In genomic region chr14:59072323-59073039, GRCm38 (mm10) we compare ENCODE assay signal across 12 mouse cellular contexts.
"Had no signal": no experiment of that assay in that cellular context is flagged by ENCODE, and none has a peak within 500 bp of the region (broad histone marks: within the 10 kb centered on the region; RNA-seq: fewer than 3 reads in every experiment).

No protein-coding gene starts in this region.

- H3K4me3 ChIP-seq: limb, embryonic 15.5 days; liver, embryonic 12.5 days; midbrain, embryonic 10.5 days; neural tube, embryonic 12.5 days had no signal

- H3K4me2 ChIP-seq: limb, embryonic 15.5 days; liver, embryonic 12.5 days; lung, embryonic 14.5 days; neural tube, embryonic 12.5 days had no signal

- DNase-seq: lung, embryonic 14.5 days; lung, postnatal 10 days; lung, postnatal 4 days; midbrain, embryonic 14.5 days; right cerebral cortex, postnatal 14 days; thymus, postnatal 36 days had no signal

- H3K36me3 ChIP-seq: limb, embryonic 15.5 days; liver, embryonic 12.5 days; midbrain, embryonic 10.5 days; neural tube, embryonic 12.5 days had no signal

- H3K9ac ChIP-seq: limb, embryonic 15.5 days; liver, embryonic 12.5 days; lung, embryonic 14.5 days; neural tube, embryonic 12.5 days had no signal

- H3K27ac ChIP-seq: kidney, postnatal 0 days; limb, embryonic 15.5 days; liver, embryonic 12.5 days; midbrain, embryonic 10.5 days; neural tube, embryonic 12.5 days had no signal

- H3K27me3 ChIP-seq: limb, embryonic 15.5 days; neural tube, embryonic 12.5 days had no signal

- H3K4me1 ChIP-seq: liver, embryonic 12.5 days had no signal

- ATAC-seq: inflammation-experienced regulatory T-cells, adult 6 months; liver, embryonic 12.5 days had no signal

- H3K9me3 ChIP-seq: limb, embryonic 15.5 days; liver, embryonic 12.5 days; midbrain, embryonic 10.5 days; neural tube, embryonic 12.5 days had no signal
